Mouse (Mus musculus): ENCODE results near the gene Ifitm5. TPM values are rescaled to one million over a fixed set of nuclear protein-coding genes. Genes with fewer than 3 reads are reported as not detected.

The Ifitm5 gene
- not detected for polyA plus RNA-seq (2014; fragmentation: Illumina TruSeq; extraction: RNeasy Lipid Tissue Mini Kit (QIAGEN cat#74804); ENCODE audit: low read depth, low replicate concordance)

GRCm38 (mm10) chr7:140949824-140950530, at the start of gene Ifitm5:
Gene Ifitm5 (minus strand): TSS chr7:140950291.

GRCm38 (mm10) chr7:140966921-140967320, 16.8 kb upstream of the Ifitm5 start, which contains the start of gene Ifitm1:
Gene Ifitm1 (plus strand): TSS chr7:140967221.

GRCm38 (mm10) chr7:140955758-140956555, 5.9 kb upstream of the Ifitm5 start, which contains the start of the genes Gm45717 and Ifitm2:
Gene Gm45717 (minus strand): TSS chr7:140955937.
Gene Ifitm2 (minus strand): TSS chr7:140955987.

GRCm38 (mm10) chr7:140941222-140942051, 8.7 kb downstream of the Ifitm5 start, which contains the start of gene Pgghg:
Gene Pgghg (plus strand): TSS chr7:140941391.

GRCm38 (mm10) chr7:140920418-140921029, 29.6 kb downstream of the Ifitm5 start, which contains the start of gene Nlrp6:
Gene Nlrp6 (plus strand): TSS chr7:140920902.

GRCm38 (mm10) chr7:140900220-140900619, 49.9 kb downstream of the Ifitm5 start, which contains the start of gene Cox8b:
Gene Cox8b (minus strand): TSS chr7:140900446.

Other genes with a start within 250 kb of the Ifitm5 start
- 641 TPM for gene Cyp2e1, start 186.6 kb downstream of the Ifitm5 start, polyA plus RNA-seq (2014; fragmentation: Illumina TruSeq; extraction: RNeasy Lipid Tissue Mini Kit (QIAGEN cat#74804); ENCODE audit: low read depth, low replicate concordance)
- not detected for gene Syce1, start 162.4 kb downstream of the Ifitm5 start, polyA plus RNA-seq (2014; fragmentation: Illumina TruSeq; extraction: RNeasy Lipid Tissue Mini Kit (QIAGEN cat#74804); ENCODE audit: low read depth, low replicate concordance)
- 2.6 TPM for gene Zfp941, start 128.1 kb downstream of the Ifitm5 start, polyA plus RNA-seq (2014; fragmentation: Illumina TruSeq; extraction: RNeasy Lipid Tissue Mini Kit (QIAGEN cat#74804); ENCODE audit: low read depth, low replicate concordance)
- gene Urah, start 115.3 kb downstream of the Ifitm5 start, polyA plus RNA-seq (2014; fragmentation: Illumina TruSeq; extraction: RNeasy Lipid Tissue Mini Kit (QIAGEN cat#74804); ENCODE audit: low read depth, low replicate concordance) = not detected
- not detected for gene Scgb1c1, start 104.7 kb downstream of the Ifitm5 start, polyA plus RNA-seq (2014; fragmentation: Illumina TruSeq; extraction: RNeasy Lipid Tissue Mini Kit (QIAGEN cat#74804); ENCODE audit: low read depth, low replicate concordance)
- not detected for gene Odf3, start 102.5 kb downstream of the Ifitm5 start, polyA plus RNA-seq (2014; fragmentation: Illumina TruSeq; extraction: RNeasy Lipid Tissue Mini Kit (QIAGEN cat#74804); ENCODE audit: low read depth, low replicate concordance)
- not detected for gene Gm45785, start 94.0 kb downstream of the Ifitm5 start, polyA plus RNA-seq (2014; fragmentation: Illumina TruSeq; extraction: RNeasy Lipid Tissue Mini Kit (QIAGEN cat#74804); ENCODE audit: low read depth, low replicate concordance)
- gene Ric8a, start 93.3 kb downstream of the Ifitm5 start, polyA plus RNA-seq (2014; fragmentation: Illumina TruSeq; extraction: RNeasy Lipid Tissue Mini Kit (QIAGEN cat#74804); ENCODE audit: low read depth, low replicate concordance) = 6.5 TPM
- gene Bet1l, start 92.7 kb downstream of the Ifitm5 start, polyA plus RNA-seq (2014; fragmentation: Illumina TruSeq; extraction: RNeasy Lipid Tissue Mini Kit (QIAGEN cat#74804); ENCODE audit: low read depth, low replicate concordance) = 2.8 TPM
- 154 TPM for gene Psmd13, start 68.3 kb downstream of the Ifitm5 start, polyA plus RNA-seq (2014; fragmentation: Illumina TruSeq; extraction: RNeasy Lipid Tissue Mini Kit (QIAGEN cat#74804); ENCODE audit: low read depth, low replicate concordance)
- gene Sirt3, start 68.0 kb downstream of the Ifitm5 start, polyA plus RNA-seq (2014; fragmentation: Illumina TruSeq; extraction: RNeasy Lipid Tissue Mini Kit (QIAGEN cat#74804); ENCODE audit: low read depth, low replicate concordance) = 2.4 TPM
- 4.0 TPM for gene Cox8b, start 49.8 kb downstream of the Ifitm5 start, polyA plus RNA-seq (2014; fragmentation: Illumina TruSeq; extraction: RNeasy Lipid Tissue Mini Kit (QIAGEN cat#74804); ENCODE audit: low read depth, low replicate concordance)
- 0.35 TPM for gene Nlrp6, start 29.4 kb downstream of the Ifitm5 start, polyA plus RNA-seq (2014; fragmentation: Illumina TruSeq; extraction: RNeasy Lipid Tissue Mini Kit (QIAGEN cat#74804); ENCODE audit: low read depth, low replicate concordance)
- 2.7 TPM for gene Pgghg, start 8.9 kb downstream of the Ifitm5 start, polyA plus RNA-seq (2014; fragmentation: Illumina TruSeq; extraction: RNeasy Lipid Tissue Mini Kit (QIAGEN cat#74804); ENCODE audit: low read depth, low replicate concordance)
- not detected for gene Gm45717, start 5.6 kb upstream of the Ifitm5 start, polyA plus RNA-seq (2014; fragmentation: Illumina TruSeq; extraction: RNeasy Lipid Tissue Mini Kit (QIAGEN cat#74804); ENCODE audit: low read depth, low replicate concordance)
- 160 TPM for gene Ifitm2, start 5.7 kb upstream of the Ifitm5 start, polyA plus RNA-seq (2014; fragmentation: Illumina TruSeq; extraction: RNeasy Lipid Tissue Mini Kit (QIAGEN cat#74804); ENCODE audit: low read depth, low replicate concordance)
- gene Ifitm1, start 16.9 kb upstream of the Ifitm5 start, polyA plus RNA-seq (2014; fragmentation: Illumina TruSeq; extraction: RNeasy Lipid Tissue Mini Kit (QIAGEN cat#74804); ENCODE audit: low read depth, low replicate concordance) = 1.6 TPM
- gene Ifitm3, start 60.5 kb upstream of the Ifitm5 start, polyA plus RNA-seq (2014; fragmentation: Illumina TruSeq; extraction: RNeasy Lipid Tissue Mini Kit (QIAGEN cat#74804); ENCODE audit: low read depth, low replicate concordance) = 14.5 TPM
- not detected for gene Ifitm6, start 67.6 kb upstream of the Ifitm5 start, polyA plus RNA-seq (2014; fragmentation: Illumina TruSeq; extraction: RNeasy Lipid Tissue Mini Kit (QIAGEN cat#74804); ENCODE audit: low read depth, low replicate concordance)
- gene Gm17387, start 78.8 kb upstream of the Ifitm5 start, polyA plus RNA-seq (2014; fragmentation: Illumina TruSeq; extraction: RNeasy Lipid Tissue Mini Kit (QIAGEN cat#74804); ENCODE audit: low read depth, low replicate concordance) = not detected
- not detected for gene B4galnt4, start 110.8 kb upstream of the Ifitm5 start, polyA plus RNA-seq (2014; fragmentation: Illumina TruSeq; extraction: RNeasy Lipid Tissue Mini Kit (QIAGEN cat#74804); ENCODE audit: low read depth, low replicate concordance)
- not detected for gene Pkp3, start 127.9 kb upstream of the Ifitm5 start, polyA plus RNA-seq (2014; fragmentation: Illumina TruSeq; extraction: RNeasy Lipid Tissue Mini Kit (QIAGEN cat#74804); ENCODE audit: low read depth, low replicate concordance)
- gene Sigirr, start 150.3 kb upstream of the Ifitm5 start, polyA plus RNA-seq (2014; fragmentation: Illumina TruSeq; extraction: RNeasy Lipid Tissue Mini Kit (QIAGEN cat#74804); ENCODE audit: low read depth, low replicate concordance) = not detected
- not detected for gene Ano9, start 167.5 kb upstream of the Ifitm5 start, polyA plus RNA-seq (2014; fragmentation: Illumina TruSeq; extraction: RNeasy Lipid Tissue Mini Kit (QIAGEN cat#74804); ENCODE audit: low read depth, low replicate concordance)
- 20.6 TPM for gene Ptdss2, start 172.1 kb upstream of the Ifitm5 start, polyA plus RNA-seq (2014; fragmentation: Illumina TruSeq; extraction: RNeasy Lipid Tissue Mini Kit (QIAGEN cat#74804); ENCODE audit: low read depth, low replicate concordance)
- gene Rnh1, start 222.6 kb upstream of the Ifitm5 start, polyA plus RNA-seq (2014; fragmentation: Illumina TruSeq; extraction: RNeasy Lipid Tissue Mini Kit (QIAGEN cat#74804); ENCODE audit: low read depth, low replicate concordance) = 5.4 TPM
- 8.7 TPM for gene Hras, start 243.7 kb upstream of the Ifitm5 start, polyA plus RNA-seq (2014; fragmentation: Illumina TruSeq; extraction: RNeasy Lipid Tissue Mini Kit (QIAGEN cat#74804); ENCODE audit: low read depth, low replicate concordance)
- gene Lrrc56, start 243.9 kb upstream of the Ifitm5 start, polyA plus RNA-seq (2014; fragmentation: Illumina TruSeq; extraction: RNeasy Lipid Tissue Mini Kit (QIAGEN cat#74804); ENCODE audit: low read depth, low replicate concordance) = 0.58 TPM

Measured in adrenal gland, adult 10 weeks (tissue).